ENCODE assay signal across 28 mouse cellular contexts in genomic region chr11:118782677-118783076, GRCm38 (mm10).
DNase-seq lines count a peak whose midpoint lies in the region; ATAC-seq and TF ChIP-seq lines count a peak whose summit lies in the region.
"Had no signal": no experiment of that assay in that cellular context is flagged by ENCODE, and none has a peak within 500 bp of the region (broad histone marks: within the 10 kb centered on the region; RNA-seq: fewer than 3 reads in every experiment).

No protein-coding gene starts in this region.

- H3K27me3 ChIP-seq in cerebellum, adult 2 months (ENCODE audit: control insufficient read depth, insufficient read depth, low read length): no peaks in the 10 kb centered on the region
- H3K27me3 ChIP-seq in hindbrain, embryonic 14.5 days (ENCODE audit: control insufficient read depth, insufficient read depth, low read length): no peaks in the 10 kb centered on the region
- H3K27me3 ChIP-seq in hindbrain, embryonic 16.5 days (replicated peaks; ENCODE audit: control insufficient read depth, insufficient read depth, low read length): no peaks in the 10 kb centered on the region
- no peaks in the 10 kb centered on the region for H3K27me3 ChIP-seq in midbrain, embryonic 16.5 days (ENCODE audit: control insufficient read depth, insufficient read depth, low read depth, low read length)
- no peaks in the 10 kb centered on the region for H3K27me3 ChIP-seq in midbrain, postnatal 0 days (ENCODE audit: insufficient read depth, low read length)
- H3K27me3 ChIP-seq: embryonic facial prominence, embryonic 13.5 days; forebrain, embryonic 15.5 days; heart, embryonic 15.5 days; intestine, embryonic 15.5 days; limb, embryonic 13.5 days; lung, embryonic 15.5 days; midbrain, embryonic 12.5 days; stomach, embryonic 15.5 days had no signal

- ATAC-seq in cerebellum, adult (ENCODE audit: insufficient number of reproducible peaks, low FRiP score, low TSS enrichment): no peak
- no peak for ATAC-seq in hindbrain, embryonic 14.5 days (ENCODE audit: low FRiP score)
- no peak for ATAC-seq in hindbrain, embryonic 16.5 days
- ATAC-seq in midbrain, embryonic 16.5 days: no peak
- no peak for ATAC-seq in midbrain, postnatal 0 days (ENCODE audit: low FRiP score)
- ATAC-seq: forebrain, embryonic 15.5 days; intestine, embryonic 15.5 days had no signal

- no peak overlapping the region for H3K4me2 ChIP-seq in hindbrain, embryonic 14.5 days (replicated peaks)
- H3K4me2 ChIP-seq in hindbrain, embryonic 16.5 days (ENCODE audit: low read length): no peak overlapping the region
- no peak overlapping the region for H3K4me2 ChIP-seq in midbrain, embryonic 16.5 days (ENCODE audit: low read length)
- no peak overlapping the region for H3K4me2 ChIP-seq in midbrain, postnatal 0 days (ENCODE audit: low read depth, low read length, poor library complexity, severe bottlenecking)
- H3K4me2 ChIP-seq: embryonic facial prominence, embryonic 13.5 days; forebrain, embryonic 15.5 days; heart, embryonic 15.5 days; intestine, embryonic 15.5 days; limb, embryonic 13.5 days; liver, embryonic 11.5 days; lung, embryonic 15.5 days; midbrain, embryonic 12.5 days; stomach, embryonic 15.5 days had no signal

- TF ChIP-seq POLR2A in cerebellum, adult 2 months (IDR thresholded peaks at IDR 0.05; ENCODE audit: borderline replicate concordance, insufficient read depth, low read length): no peak
- no peak for TF ChIP-seq POLR2A in olfactory bulb, adult 2 months (IDR thresholded peaks at IDR 0.05; ENCODE audit: insufficient read depth, low read depth, low read length)

- peak; percentile 55 to 67 for DNase-seq in cerebellum, adult 2 months
- no peak for DNase-seq in hindbrain, embryonic 14.5 days (ENCODE audit: low spot score)
- no peak for DNase-seq in midbrain, postnatal 0 days (ENCODE audit: low spot score)
- DNase-seq in ovary, postnatal 36 days (ENCODE audit: low spot score): no peak
- DNase-seq: adrenal gland, postnatal 10 days; gastrocnemius, postnatal 25 days; heart, adult 11 months; kidney, adult 2 months; layer of hippocampus, adult 9-11 months; lung, postnatal 36 days; right cerebral cortex, postnatal 25 days had no signal

- TF ChIP-seq CTCF in cerebellum, adult 2 months (IDR thresholded peaks at IDR 0.05; ENCODE audit: borderline replicate concordance, insufficient read depth, low read depth, low read length): no peak
- TF ChIP-seq CTCF in midbrain, postnatal 0 days (IDR thresholded peaks at IDR 0.05): no peak
- TF ChIP-seq CTCF in olfactory bulb, adult 2 months (IDR thresholded peaks at IDR 0.05; ENCODE audit: insufficient read depth, low read depth, low read length): no peak

- WGBS in cerebellum, adult 2 months: 18% methylated on average over 5 of the region's 5 CpGs
- WGBS in hindbrain, embryonic 14.5 days: 88% methylated on average over 5 of the region's 5 CpGs
- WGBS in hindbrain, embryonic 16.5 days: 83% methylated on average over 5 of the region's 5 CpGs
- WGBS in midbrain, embryonic 16.5 days: 87% methylated on average over 5 of the region's 5 CpGs
- WGBS in midbrain, postnatal 0 days: 91% methylated on average over 5 of the region's 5 CpGs
- WGBS in olfactory bulb, adult 2 months: 77% methylated on average over 5 of the region's 5 CpGs

- H3K4me3 ChIP-seq in cerebellum, adult 2 months (replicated peaks; ENCODE audit: insufficient read depth, low read depth, low read length): no peak overlapping the region
- no peak overlapping the region for H3K4me3 ChIP-seq in hindbrain, embryonic 14.5 days (replicated peaks; ENCODE audit: low read length)
- no peak overlapping the region for H3K4me3 ChIP-seq in hindbrain, embryonic 16.5 days (ENCODE audit: low read length)
- H3K4me3 ChIP-seq in midbrain, embryonic 16.5 days (ENCODE audit: low read depth, low read length): no peak overlapping the region
- H3K4me3 ChIP-seq in midbrain, postnatal 0 days (ENCODE audit: low read depth, low read length): no peak overlapping the region
- H3K4me3 ChIP-seq in olfactory bulb, adult 2 months (ENCODE audit: insufficient read depth, low read depth, low read length): no peak overlapping the region
- H3K4me3 ChIP-seq: embryonic facial prominence, embryonic 13.5 days; forebrain, embryonic 10.5 days; forebrain, embryonic 15.5 days; heart, embryonic 10.5 days; heart, embryonic 15.5 days; intestine, embryonic 15.5 days; limb, embryonic 13.5 days; lung, embryonic 15.5 days; midbrain, embryonic 12.5 days; stomach, embryonic 15.5 days had no signal

- no peaks in the 10 kb centered on the region for H3K9me3 ChIP-seq in hindbrain, embryonic 14.5 days (ENCODE audit: control insufficient read depth, low read length)
- no peaks in the 10 kb centered on the region for H3K9me3 ChIP-seq in hindbrain, embryonic 16.5 days (ENCODE audit: control insufficient read depth, low read length)
- H3K9me3 ChIP-seq in midbrain, embryonic 16.5 days (replicated peaks; ENCODE audit: control insufficient read depth, low read length, poor library complexity, severe bottlenecking): no peaks in the 10 kb centered on the region
- H3K9me3 ChIP-seq in midbrain, postnatal 0 days (ENCODE audit: low read length): no peaks in the 10 kb centered on the region
- H3K9me3 ChIP-seq: forebrain, embryonic 15.5 days; heart, embryonic 10.5 days; heart, embryonic 15.5 days; intestine, embryonic 15.5 days; lung, embryonic 15.5 days; midbrain, embryonic 12.5 days; stomach, embryonic 15.5 days had no signal

- H3K9ac ChIP-seq in hindbrain, embryonic 14.5 days: no peak overlapping the region
- H3K9ac ChIP-seq in hindbrain, embryonic 16.5 days (ENCODE audit: low read depth, low read length): no peak overlapping the region
- H3K9ac ChIP-seq in midbrain, embryonic 16.5 days (ENCODE audit: low read depth, low read length): no peak overlapping the region
- H3K9ac ChIP-seq in midbrain, postnatal 0 days (replicated peaks; ENCODE audit: low read length, poor library complexity, severe bottlenecking): no peak overlapping the region
- H3K9ac ChIP-seq: embryonic facial prominence, embryonic 13.5 days; forebrain, embryonic 15.5 days; heart, embryonic 15.5 days; intestine, embryonic 15.5 days; limb, embryonic 13.5 days; lung, embryonic 15.5 days; midbrain, embryonic 12.5 days; stomach, embryonic 15.5 days had no signal

- H3K27ac ChIP-seq in cerebellum, adult 2 months (ENCODE audit: insufficient read depth, low read length): no peak overlapping the region
- peak overlapping the region; percentile 69 for H3K27ac ChIP-seq in hindbrain, embryonic 14.5 days
- no peak overlapping the region for H3K27ac ChIP-seq in hindbrain, embryonic 16.5 days (ENCODE audit: low read depth, low read length)
- peak overlapping the region; percentile 5; the same call in 1 of the 2 replicates for H3K27ac ChIP-seq in midbrain, embryonic 16.5 days (ENCODE audit: low read length)
- no peak overlapping the region for H3K27ac ChIP-seq in midbrain, postnatal 0 days (ENCODE audit: low read depth, low read length)
- H3K27ac ChIP-seq in olfactory bulb, adult 2 months (ENCODE audit: insufficient read depth, low read depth, low read length): peak overlapping the region; percentile 81; the same call in 1 of the 2 replicates
- H3K27ac ChIP-seq: embryonic facial prominence, embryonic 13.5 days; forebrain, embryonic 10.5 days; heart, embryonic 10.5 days; heart, embryonic 15.5 days; intestine, embryonic 15.5 days; kidney, postnatal 0 days; limb, embryonic 13.5 days; lung, embryonic 15.5 days; midbrain, embryonic 12.5 days; stomach, embryonic 15.5 days had no signal

- H3K4me1 ChIP-seq in cerebellum, adult 2 months (ENCODE audit: control insufficient read depth, insufficient read depth, low read length): peaks cover 68% of the 10 kb centered on the region
- H3K4me1 ChIP-seq in hindbrain, embryonic 14.5 days (replicated peaks; ENCODE audit: control insufficient read depth, insufficient read depth, low read length): peaks cover 19% of the 10 kb centered on the region
- peaks cover 12% of the 10 kb centered on the region for H3K4me1 ChIP-seq in hindbrain, embryonic 16.5 days (ENCODE audit: control insufficient read depth, insufficient read depth, low read depth, low read length)
- peaks cover 3% of the 10 kb centered on the region; the same call in 1 of the 2 replicates for H3K4me1 ChIP-seq in midbrain, embryonic 16.5 days (ENCODE audit: control insufficient read depth, insufficient read depth, low read length)
- H3K4me1 ChIP-seq in midbrain, postnatal 0 days (ENCODE audit: insufficient read depth, low read length): 0 out of 2 replicates have a peak, but pooled peaks cover 2% of the 10 kb centered on the region
- peaks cover 36% of the 10 kb centered on the region for H3K4me1 ChIP-seq in olfactory bulb, adult 2 months (ENCODE audit: control insufficient read depth, insufficient read depth, low read length)
- H3K4me1 ChIP-seq: embryonic facial prominence, embryonic 13.5 days; heart, embryonic 10.5 days; heart, embryonic 15.5 days; intestine, embryonic 15.5 days; limb, embryonic 13.5 days; lung, embryonic 15.5 days; stomach, embryonic 15.5 days had no signal

- no peaks in the 10 kb centered on the region for H3K36me3 ChIP-seq in hindbrain, embryonic 14.5 days (replicated peaks; ENCODE audit: control insufficient read depth, insufficient read depth)
- H3K36me3 ChIP-seq in hindbrain, embryonic 16.5 days (ENCODE audit: control insufficient read depth, insufficient read depth, low read length): no peaks in the 10 kb centered on the region
- H3K36me3 ChIP-seq in midbrain, embryonic 16.5 days (ENCODE audit: control insufficient read depth, insufficient read depth, low read length): no peaks in the 10 kb centered on the region
- peaks cover 4% of the 10 kb centered on the region; the same call in 1 of the 2 replicates for H3K36me3 ChIP-seq in midbrain, postnatal 0 days (ENCODE audit: insufficient read depth, low read length)
- H3K36me3 ChIP-seq: embryonic facial prominence, embryonic 13.5 days; forebrain, embryonic 10.5 days; forebrain, embryonic 15.5 days; G1E; heart, embryonic 10.5 days; heart, embryonic 15.5 days; intestine, embryonic 15.5 days; limb, embryonic 13.5 days; lung, embryonic 15.5 days; stomach, embryonic 15.5 days had no signal

Comparison
In these comparisons a context has a peak if more than half of its experiments do, and no peak if none do; other contexts are left out.
1. H3K27ac ChIP-seq: peak in hindbrain, embryonic 14.5 days (single experiment), midbrain, embryonic 16.5 days (single experiment) and olfactory bulb, adult 2 months (single experiment); none in cerebellum, adult 2 months (single experiment), hindbrain, embryonic 16.5 days (single experiment) and midbrain, postnatal 0 days (single experiment).
2. DNase-seq: peak in cerebellum, adult 2 months (2 of 2); none in hindbrain, embryonic 14.5 days (single experiment), midbrain, postnatal 0 days (single experiment) and ovary, postnatal 36 days (single experiment).